Mouse (Mus musculus) cerebellum, adult 9-11 months (tissue): ENCODE results near the gene Mctp1.
A peak's percentile ranks its signal among the peaks of the same experiment; 100 is the strongest.
"Not testable (repeated sequence)": the region's sequence is repeated elsewhere in the genome, so short reads cannot be mapped to it uniquely, and the experiment has no call there.

ENCODE experiments used
- DNase-seq: peaks from one replicate; pipeline ENCODE4 v3.0.0; 2022

Gene Mctp1

GRCm38 (mm10) chr13:76484086-76484709, 99.9 kb downstream of the Mctp1 start:
- DNase-seq = peak; percentile 34

- no peak for DNase-seq
Observed at GRCm38 (mm10) chr13:76515896-76516295, 131.6 kb downstream of the Mctp1 start.

GRCm38 (mm10) chr13:76523170-76523569, 138.8 kb downstream of the Mctp1 start:
- no peak for DNase-seq

- DNase-seq = no peak
Observed at GRCm38 (mm10) chr13:76527326-76527725, 143.0 kb downstream of the Mctp1 start.

GRCm38 (mm10) chr13:76527751-76528150, 143.4 kb downstream of the Mctp1 start:
- DNase-seq = no peak

- no peak for DNase-seq
Observed at GRCm38 (mm10) chr13:76529915-76530314, 145.6 kb downstream of the Mctp1 start.

- no peak for DNase-seq
Observed at GRCm38 (mm10) chr13:76530867-76531504, 146.7 kb downstream of the Mctp1 start.

GRCm38 (mm10) chr13:76547854-76548253, 163.5 kb downstream of the Mctp1 start:
- DNase-seq = peak; percentile 76

GRCm38 (mm10) chr13:76560918-76561317, 176.6 kb downstream of the Mctp1 start:
- no peak for DNase-seq

GRCm38 (mm10) chr13:76561594-76561993, 177.3 kb downstream of the Mctp1 start:
- no peak for DNase-seq

- peak; percentile 91 for DNase-seq
Observed at GRCm38 (mm10) chr13:76564061-76564460, 179.7 kb downstream of the Mctp1 start.

GRCm38 (mm10) chr13:76566024-76566423, 181.7 kb downstream of the Mctp1 start:
- no peak for DNase-seq

- DNase-seq = no peak
Observed at GRCm38 (mm10) chr13:76567448-76567847, 183.1 kb downstream of the Mctp1 start.

- no peak for DNase-seq
Observed at GRCm38 (mm10) chr13:76568569-76569211, 184.4 kb downstream of the Mctp1 start.

GRCm38 (mm10) chr13:76579414-76579813, 195.1 kb downstream of the Mctp1 start:
- DNase-seq = no peak

- DNase-seq = no peak
Observed at GRCm38 (mm10) chr13:76585447-76585846, 201.1 kb downstream of the Mctp1 start.

- DNase-seq = not testable (repeated sequence)
Observed at GRCm38 (mm10) chr13:76590709-76591108, 206.4 kb downstream of the Mctp1 start.

- no peak for DNase-seq
Observed at GRCm38 (mm10) chr13:76591189-76591588, 206.9 kb downstream of the Mctp1 start.

GRCm38 (mm10) chr13:76591692-76592091, 207.4 kb downstream of the Mctp1 start:
- no peak for DNase-seq

- no peak for DNase-seq
Observed at GRCm38 (mm10) chr13:76592908-76593307, 208.6 kb downstream of the Mctp1 start.

GRCm38 (mm10) chr13:76597005-76597404, 212.7 kb downstream of the Mctp1 start:
- no peak for DNase-seq

- no peak for DNase-seq
Observed at GRCm38 (mm10) chr13:76609425-76609824, 225.1 kb downstream of the Mctp1 start.

- DNase-seq = no peak
Observed at GRCm38 (mm10) chr13:76611499-76611898, 227.2 kb downstream of the Mctp1 start.

- no peak for DNase-seq
Observed at GRCm38 (mm10) chr13:76620111-76620510, 235.8 kb downstream of the Mctp1 start.
